Mouse (Mus musculus) brain, embryonic 14.5 days (tissue): ENCODE measurements around the gene Atxn2.

ENCODE experiments used
- CTCF ChIP-seq: fragments of 200-500 bp; IDR thresholded peaks from 2 replicates; pipeline ENCODE4 v1.5.1; 2012; ENCODE audit warnings: inconsistent platforms, mild to moderate bottlenecking, moderate library complexity, borderline replicate concordance; ENCODE audit not compliant: insufficient read depth, insufficient read length; ENCODE audit errors: extremely low read depth
- POLR2A ChIP-seq: fragments of 200-500 bp; IDR thresholded peaks from 2 replicates; pipeline ENCODE4 v1.6.1; 2012; ENCODE audit warnings: mild to moderate bottlenecking, inconsistent platforms, borderline replicate concordance; ENCODE audit not compliant: poor library complexity, insufficient read depth, insufficient read length, severe bottlenecking; ENCODE audit errors: extremely low read depth

DNA sequence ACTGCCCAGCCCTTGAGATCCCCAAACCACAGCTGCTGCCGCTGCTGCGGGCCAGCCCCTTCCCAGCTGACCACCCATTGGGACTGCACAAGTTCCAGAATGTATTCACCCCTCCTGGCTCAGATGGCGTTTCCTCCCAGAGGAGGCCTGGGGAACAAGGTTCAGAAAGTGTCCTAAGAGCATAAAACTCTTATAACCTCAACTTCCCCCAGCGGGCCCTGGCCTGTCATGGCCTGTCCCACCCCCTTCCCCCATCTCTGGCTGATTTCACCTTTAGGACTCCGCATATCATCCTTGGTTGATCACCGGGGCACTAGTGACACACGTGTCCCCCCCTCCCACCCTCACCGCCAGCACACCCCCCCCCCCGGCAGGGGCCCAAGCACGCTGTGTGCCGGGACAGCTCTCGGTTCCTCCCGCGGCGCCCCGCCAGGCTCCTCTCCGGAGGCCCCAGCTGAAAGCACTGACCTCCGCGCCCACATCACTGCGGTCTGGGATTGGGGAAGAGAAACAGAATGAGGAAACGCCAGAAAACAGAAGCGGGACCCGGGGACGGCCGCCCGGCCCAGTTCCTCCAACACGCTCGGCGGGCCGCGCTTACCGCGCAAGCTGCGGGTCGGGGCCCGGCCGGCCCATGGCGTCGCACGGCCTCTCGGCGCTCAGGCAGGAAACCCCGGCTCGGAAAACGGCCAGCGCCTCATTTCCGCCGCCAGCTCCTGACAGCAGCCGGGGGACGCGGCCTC is 125.0 kb downstream of the Atxn2 start:
- TF ChIP-seq CTCF: no peak
- TF ChIP-seq POLR2A: no peak
